Mouse (Mus musculus): ENCODE results near the gene Efna2. TPM values are rescaled to one million over a fixed set of nuclear protein-coding genes. Genes with fewer than 3 reads are reported as not detected.

Gene Efna2
- polyA plus RNA-seq, 1 experiment, result 1.3 TPM

GRCm38 (mm10) chr10:80227877-80228775, 48.8 kb downstream of the Efna2 start:
- Histone ChIP-seq H3K27ac (ENCODE audit: insufficient read depth, low read length) (no peak overlapping the region), H3K4me3 (ENCODE audit: extremely low read depth, insufficient read depth, insufficient read length) (no peak overlapping the region), H3K4me1 (ENCODE audit: control insufficient read depth, insufficient read depth, insufficient read length) (no peaks in the 10 kb centered on the region; the same call in 1 of the 2 replicates), H3K27me3 (ENCODE audit: control insufficient read depth, insufficient read depth, low read length) (no peaks in the 10 kb centered on the region), H3K36me3 (ENCODE audit: control insufficient read depth, insufficient read depth, low read length) (peaks cover 30% of the 10 kb centered on the region)
- 87% methylated on average over 15 of the region's 15 CpGs for WGBS
- no peak for DNase-seq (ENCODE audit: low read depth in 1 of 2, low spot score in 2 of 2)
- no peak for TF ChIP-seq CTCF (IDR thresholded peaks at IDR 0.05; ENCODE audit: extremely low read depth, insufficient read depth, insufficient read length, insufficient replicate concordance)
- no peak for TF ChIP-seq POLR2A (IDR thresholded peaks at IDR 0.05; ENCODE audit: low read depth, low read length)

- Histone ChIP-seq H3K27ac (ENCODE audit: insufficient read depth, low read length) (no peak overlapping the region), H3K36me3 (ENCODE audit: control insufficient read depth, insufficient read depth, low read length) (peaks cover 52% of the 10 kb centered on the region), H3K4me1 (ENCODE audit: control insufficient read depth, insufficient read depth, insufficient read length) (no peaks in the 10 kb centered on the region), H3K4me3 (ENCODE audit: extremely low read depth, insufficient read depth, insufficient read length) (no peak overlapping the region), H3K27me3 (ENCODE audit: control insufficient read depth, insufficient read depth, low read length) (no peaks in the 10 kb centered on the region)
- no peak for TF ChIP-seq CTCF (IDR thresholded peaks at IDR 0.05; ENCODE audit: extremely low read depth, insufficient read depth, insufficient read length, insufficient replicate concordance)
- WGBS, result 94% methylated on average over 13 of the region's 13 CpGs
- no peak for DNase-seq (ENCODE audit: low read depth in 1 of 2, low spot score in 2 of 2)
Observed at GRCm38 (mm10) chr10:80236145-80236825, 57.0 kb downstream of the Efna2 start.

- DNase-seq (ENCODE audit: low read depth in 1 of 2, low spot score in 2 of 2), result no peak
- Histone ChIP-seq H3K27me3 (ENCODE audit: control insufficient read depth, insufficient read depth, low read length) (no peaks in the 10 kb centered on the region), H3K4me1 (ENCODE audit: control insufficient read depth, insufficient read depth, insufficient read length) (no peaks in the 10 kb centered on the region), H3K36me3 (ENCODE audit: control insufficient read depth, insufficient read depth, low read length) (peaks cover 52% of the 10 kb centered on the region), H3K27ac (ENCODE audit: insufficient read depth, low read length) (no peak overlapping the region), H3K4me3 (ENCODE audit: extremely low read depth, insufficient read depth, insufficient read length) (no peak overlapping the region)
- no peak for TF ChIP-seq POLR2A (IDR thresholded peaks at IDR 0.05; ENCODE audit: low read depth, low read length)
- TF ChIP-seq CTCF (IDR thresholded peaks at IDR 0.05; ENCODE audit: extremely low read depth, insufficient read depth, insufficient read length, insufficient replicate concordance), result no peak
- 90% methylated on average over 4 of the region's 4 CpGs for WGBS
Observed at GRCm38 (mm10) chr10:80237020-80237419, 57.7 kb downstream of the Efna2 start.

- Histone ChIP-seq H3K4me3 (ENCODE audit: extremely low read depth, insufficient read depth, insufficient read length) (no peak overlapping the region), H3K27ac (ENCODE audit: insufficient read depth, low read length) (no peak overlapping the region), H3K36me3 (ENCODE audit: control insufficient read depth, insufficient read depth, low read length) (peaks cover 44% of the 10 kb centered on the region), H3K27me3 (ENCODE audit: control insufficient read depth, insufficient read depth, low read length) (no peaks in the 10 kb centered on the region), H3K4me1 (ENCODE audit: control insufficient read depth, insufficient read depth, insufficient read length) (no peaks in the 10 kb centered on the region)
- no peak for TF ChIP-seq CTCF (IDR thresholded peaks at IDR 0.05; ENCODE audit: extremely low read depth, insufficient read depth, insufficient read length, insufficient replicate concordance)
- no peak for TF ChIP-seq POLR2A (IDR thresholded peaks at IDR 0.05; ENCODE audit: low read depth, low read length)
- no peak for DNase-seq (ENCODE audit: low read depth in 1 of 2, low spot score in 2 of 2)
- 97% methylated on average over 3 of the region's 3 CpGs for WGBS
Observed at GRCm38 (mm10) chr10:80238306-80238705, 59.0 kb downstream of the Efna2 start.

Other genes with a start within 250 kb of the Efna2 start
- gene Wdr18, start 219.3 kb upstream of the Efna2 start, polyA plus RNA-seq (2012; rRNA removed), result 41.2 and 51.6 TPM in 2 replicates
- gene Grin3b, start 208.8 kb upstream of the Efna2 start, polyA plus RNA-seq (2012; rRNA removed), result 0.12 and 0.16 TPM in 2 replicates
- 266 and 371 TPM in 2 replicates for gene Tmem259, start 195.2 kb upstream of the Efna2 start, polyA plus RNA-seq (2012; rRNA removed)
- 297 and 409 TPM in 2 replicates for gene Cnn2, start 190.9 kb upstream of the Efna2 start, polyA plus RNA-seq (2012; rRNA removed)
- gene Abca7, start 183.0 kb upstream of the Efna2 start, polyA plus RNA-seq (2012; rRNA removed), result 50.4 and 64.5 TPM in 2 replicates
- gene Arhgap45, start 162.8 kb upstream of the Efna2 start, polyA plus RNA-seq (2012; rRNA removed), result 492 and 574 TPM in 2 replicates
- gene Polr2e, start 139.7 kb upstream of the Efna2 start, polyA plus RNA-seq (2012; rRNA removed), result 139 and 182 TPM in 2 replicates
- 238 and 259 TPM in 2 replicates for gene Gpx4, start 132.3 kb upstream of the Efna2 start, polyA plus RNA-seq (2012; rRNA removed)
- gene Sbno2, start 73.9 kb upstream of the Efna2 start, polyA plus RNA-seq (2012; rRNA removed), result 95.0 and 122 TPM in 2 replicates
- 120 and 144 TPM in 2 replicates for gene Stk11, start 63.7 kb upstream of the Efna2 start, polyA plus RNA-seq (2012; rRNA removed)
- gene Atp5d, start 40.9 kb upstream of the Efna2 start, polyA plus RNA-seq (2012; rRNA removed), result 592 and 782 TPM in 2 replicates
- gene Cbarp, start 38.6 kb upstream of the Efna2 start, polyA plus RNA-seq (2012; rRNA removed), result 11.9 and 13.4 TPM in 2 replicates
- gene Midn, start 31.2 kb upstream of the Efna2 start, polyA plus RNA-seq (2012; rRNA removed), result 128 and 157 TPM in 2 replicates
- gene Cirbp, start 13.5 kb upstream of the Efna2 start, polyA plus RNA-seq (2012; rRNA removed), result 144 and 151 TPM in 2 replicates
- gene 1600002K03Rik, start 6.5 kb upstream of the Efna2 start, polyA plus RNA-seq (2012; rRNA removed), result 10.8 TPM in 2 replicates
- 35.1 and 42.8 TPM in 2 replicates for gene Mum1, start 47.0 kb downstream of the Efna2 start, polyA plus RNA-seq (2012; rRNA removed)
- gene Ndufs7, start 69.6 kb downstream of the Efna2 start, polyA plus RNA-seq (2012; rRNA removed), result 314 and 402 TPM in 2 replicates
- 19.7 and 23.5 TPM in 2 replicates for gene Gamt, start 81.5 kb downstream of the Efna2 start, polyA plus RNA-seq (2012; rRNA removed)
- 66.8 and 74.5 TPM in 2 replicates for gene Dazap1, start 82.0 kb downstream of the Efna2 start, polyA plus RNA-seq (2012; rRNA removed)
- 2,107 and 2,204 TPM in 2 replicates for gene Rps15, start 113.0 kb downstream of the Efna2 start, polyA plus RNA-seq (2012; rRNA removed)
- gene Apc2, start 116.5 kb downstream of the Efna2 start, polyA plus RNA-seq (2012; rRNA removed), result 0.68 and 1.00 TPM in 2 replicates
- 40.6 and 56.7 TPM in 2 replicates for gene 2310011J03Rik, start 141.1 kb downstream of the Efna2 start, polyA plus RNA-seq (2012; rRNA removed)
- gene Pcsk4, start 150.0 kb downstream of the Efna2 start, polyA plus RNA-seq (2012; rRNA removed), result 6.2 and 10.0 TPM in 2 replicates
- 2.1 and 2.5 TPM in 2 replicates for gene Reep6, start 150.5 kb downstream of the Efna2 start, polyA plus RNA-seq (2012; rRNA removed)
- 8.8 and 14.3 TPM in 2 replicates for gene Adamtsl5, start 168.9 kb downstream of the Efna2 start, polyA plus RNA-seq (2012; rRNA removed)
- 0.04 TPM in 1 of 2 replicates, not detected in the other for gene Plk5, start 177.0 kb downstream of the Efna2 start, polyA plus RNA-seq (2012; rRNA removed)
- gene Mex3d, start 208.2 kb downstream of the Efna2 start, polyA plus RNA-seq (2012; rRNA removed), result 13.4 and 22.6 TPM in 2 replicates
- 110 and 124 TPM in 2 replicates for gene Mbd3, start 220.1 kb downstream of the Efna2 start, polyA plus RNA-seq (2012; rRNA removed)
- gene Uqcr11, start 227.3 kb downstream of the Efna2 start, polyA plus RNA-seq (2012; rRNA removed), result 399 and 753 TPM in 2 replicates

Measured in spleen, adult 2 months (tissue).